Mouse (Mus musculus) neural tube, postnatal 0 days (tissue): ENCODE measurements around the gene Jade3. TPM values are rescaled to one million over a fixed set of nuclear protein-coding genes. Genes with fewer than 3 reads are reported as not detected.

ENCODE experiments used
- polyA plus RNA-seq: library from polyadenylated mRNA; unstranded; fragments of >200 nt; fragmentation: Nextera tagmentation; extraction: Ambion mirVana; gene quantifications from 2 replicates; pipeline ENCODE4 v1.2.1, GENCODE M21; 2015

Gene Jade3
- 2.0 and 2.2 TPM in 2 replicates for polyA plus RNA-seq

GRCm38 (mm10) chrX:20425140-20425838 lies at the start of gene Jade3:
Gene Jade3, plus strand, starts transcription at chrX:20425688.

GRCm38 (mm10) chrX:20549532-20549931 lies 124.0 kb downstream of the Jade3 start, which contains the start of gene Rgn:
Gene Rgn, plus strand, starts transcription at chrX:20549787.

Other genes starting within 250 kb of the Jade3 start
- gene Slc9a7, start 133.9 kb upstream of the Jade3 start, polyA plus RNA-seq, result 11.6 and 15.6 TPM in 2 replicates
- 9.1 and 9.8 TPM in 2 replicates for gene Rp2, start 61.2 kb upstream of the Jade3 start, polyA plus RNA-seq
- gene Rgn, start 124.1 kb downstream of the Jade3 start, polyA plus RNA-seq, result 1.1 and 1.3 TPM in 2 replicates
- gene Rbm10, start 191.8 kb downstream of the Jade3 start, polyA plus RNA-seq, result 24.4 and 28.2 TPM in 2 replicates
- gene Ndufb11, start 191.9 kb downstream of the Jade3 start, polyA plus RNA-seq, result 340 and 368 TPM in 2 replicates
- 206 and 223 TPM in 2 replicates for gene Uba1, start 232.6 kb downstream of the Jade3 start, polyA plus RNA-seq